Mouse (Mus musculus) liver (tissue): ENCODE measurements around the gene Nars2.

Experiments
- DNase-seq: peaks from one replicate; pipeline ENCODE4 v3.0.0-alpha.2; 2020; ENCODE audit warnings: mixed read lengths

Gene Nars2

DNA sequence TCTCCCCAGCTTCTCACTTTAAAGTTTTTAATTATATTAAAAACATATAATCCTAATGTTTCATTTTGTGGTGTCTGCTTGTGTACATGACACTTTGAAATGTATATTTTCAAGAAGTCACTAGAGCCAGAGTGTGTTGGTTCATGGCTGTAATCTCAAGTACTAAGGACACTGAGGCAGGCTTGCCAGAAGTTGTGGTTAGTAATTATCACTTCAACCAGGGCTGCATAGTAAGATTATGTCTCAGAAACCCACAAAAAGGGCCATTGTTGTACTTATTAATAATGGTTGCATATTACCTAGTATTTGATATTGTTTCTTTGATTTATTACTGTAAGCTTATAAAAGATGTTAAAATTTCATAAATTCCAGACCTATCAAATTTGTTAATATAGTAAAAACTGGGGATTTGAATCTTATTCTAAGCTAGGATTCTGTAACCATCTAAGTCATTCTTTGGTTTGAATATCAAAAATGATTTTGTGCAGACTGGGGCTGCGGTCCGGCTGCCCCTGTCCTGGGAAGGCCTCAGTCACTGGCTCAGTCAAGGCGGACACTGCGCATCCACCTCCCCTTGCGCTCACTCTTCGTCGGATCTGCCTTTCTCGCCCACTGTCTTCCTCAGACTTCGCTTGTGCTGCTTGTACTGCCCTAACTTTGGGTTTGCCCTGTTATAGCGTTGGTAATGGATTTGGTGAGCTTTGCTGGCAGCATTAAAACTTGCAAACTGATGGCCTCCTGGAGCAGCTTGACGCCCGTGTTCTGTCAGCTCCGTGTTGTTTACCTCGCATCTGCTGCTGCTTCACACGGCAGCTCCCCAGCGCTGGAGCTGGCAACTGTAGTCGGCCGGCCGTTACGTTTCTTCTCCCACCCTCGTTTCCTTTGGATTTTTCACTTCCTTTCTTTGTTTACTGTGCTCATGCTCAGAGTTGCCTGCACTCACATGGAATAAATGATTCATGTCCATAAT is 20.0 kb downstream of the Nars2 start:
- DNase-seq, result peak; percentile 14

DNA sequence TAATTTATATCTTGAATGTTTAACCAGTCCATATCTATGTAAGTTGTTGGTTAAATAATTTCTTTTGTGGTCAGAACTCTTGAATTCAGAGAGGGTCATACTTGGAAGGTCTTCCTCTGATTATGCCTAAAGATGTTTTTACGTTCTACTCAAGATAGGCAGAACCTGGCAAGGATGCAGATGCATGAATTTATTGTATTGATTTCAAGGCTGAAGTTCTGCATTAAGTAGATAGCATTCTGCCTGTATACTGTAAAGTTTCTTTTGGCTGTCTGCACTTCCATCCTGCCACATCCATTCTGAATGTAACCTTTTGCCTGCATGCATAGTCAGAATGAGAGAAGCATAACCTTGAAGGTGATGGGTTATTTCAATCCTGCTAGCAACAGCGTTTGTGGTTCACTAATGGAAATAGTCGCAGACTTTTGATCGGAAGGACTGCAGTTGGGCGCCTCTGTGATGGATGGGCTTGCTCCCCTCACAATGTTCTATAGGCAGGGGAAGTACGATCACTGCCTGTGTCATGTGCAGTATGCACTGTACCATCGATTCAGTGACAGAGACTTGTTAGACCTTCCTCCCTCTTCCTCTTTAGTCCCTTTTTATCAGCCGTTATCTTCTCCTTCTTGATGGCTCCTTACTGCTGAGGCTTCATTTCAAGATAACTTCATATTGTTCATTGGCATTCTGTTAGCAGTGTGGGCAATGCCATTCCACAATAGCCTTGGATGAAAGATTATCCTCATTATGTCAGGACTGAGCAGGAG is 21.0 kb downstream of the Nars2 start:
- DNase-seq, result no peak

DNA sequence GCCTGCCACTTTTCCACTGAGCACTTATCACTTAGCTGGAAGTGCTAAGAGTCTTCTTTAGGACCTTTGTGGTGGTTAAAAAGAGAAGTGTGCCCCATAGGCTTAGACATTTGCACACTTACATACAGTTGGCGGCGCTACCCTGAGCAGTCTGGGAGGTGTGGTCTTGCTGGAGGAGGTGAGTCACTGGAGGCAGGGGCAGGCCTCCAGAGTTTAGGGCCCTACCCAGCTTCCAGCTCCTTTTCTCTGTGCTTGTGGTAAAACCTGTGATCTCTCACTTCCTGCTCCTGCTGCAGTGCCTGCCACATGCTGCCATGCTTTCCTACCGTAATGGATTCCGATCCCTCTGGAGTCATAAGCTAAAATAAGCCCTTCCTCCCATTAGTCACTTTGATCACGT is 24.6 kb downstream of the Nars2 start:
- no peak for DNase-seq

DNA sequence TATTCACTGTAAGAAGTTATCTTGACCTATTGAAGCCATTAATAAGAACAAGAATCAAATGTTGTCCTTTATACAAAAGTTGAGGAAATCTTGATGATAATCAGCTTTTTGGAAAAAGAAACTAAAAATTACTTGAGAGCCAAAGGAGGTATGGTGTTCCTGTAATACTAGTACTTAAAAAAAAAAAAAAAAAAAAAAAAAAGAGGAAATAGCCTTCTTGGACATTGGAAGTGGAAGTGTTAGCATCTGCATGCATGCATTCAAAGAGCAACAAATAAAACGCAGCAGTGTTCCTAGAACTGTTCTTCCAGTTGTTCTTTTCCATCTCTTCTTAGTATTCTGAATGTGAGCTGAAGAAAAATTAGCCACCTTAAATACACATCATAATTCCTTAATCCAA is 25.9 kb downstream of the Nars2 start:
- DNase-seq, result no peak

DNA sequence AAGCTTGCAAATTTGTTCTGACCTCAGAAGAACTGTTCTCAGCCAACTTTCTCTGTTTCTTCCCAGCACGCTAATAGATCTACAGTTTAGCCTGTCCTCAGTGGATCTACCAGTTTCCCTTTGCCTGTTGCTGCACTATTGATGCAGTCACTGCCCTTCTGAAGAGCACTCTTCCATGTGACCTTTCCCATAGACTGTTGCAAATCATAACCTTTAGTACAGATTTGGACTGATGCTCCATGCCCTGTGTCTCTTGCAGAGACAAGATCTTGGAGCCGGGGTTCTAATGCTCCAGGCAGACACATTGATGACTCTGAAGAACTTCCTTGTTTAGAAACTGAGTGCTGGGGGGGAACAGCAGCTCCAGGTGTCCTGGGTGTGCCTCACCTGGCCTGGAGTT is 30.1 kb downstream of the Nars2 start:
- DNase-seq, result no peak

DNA sequence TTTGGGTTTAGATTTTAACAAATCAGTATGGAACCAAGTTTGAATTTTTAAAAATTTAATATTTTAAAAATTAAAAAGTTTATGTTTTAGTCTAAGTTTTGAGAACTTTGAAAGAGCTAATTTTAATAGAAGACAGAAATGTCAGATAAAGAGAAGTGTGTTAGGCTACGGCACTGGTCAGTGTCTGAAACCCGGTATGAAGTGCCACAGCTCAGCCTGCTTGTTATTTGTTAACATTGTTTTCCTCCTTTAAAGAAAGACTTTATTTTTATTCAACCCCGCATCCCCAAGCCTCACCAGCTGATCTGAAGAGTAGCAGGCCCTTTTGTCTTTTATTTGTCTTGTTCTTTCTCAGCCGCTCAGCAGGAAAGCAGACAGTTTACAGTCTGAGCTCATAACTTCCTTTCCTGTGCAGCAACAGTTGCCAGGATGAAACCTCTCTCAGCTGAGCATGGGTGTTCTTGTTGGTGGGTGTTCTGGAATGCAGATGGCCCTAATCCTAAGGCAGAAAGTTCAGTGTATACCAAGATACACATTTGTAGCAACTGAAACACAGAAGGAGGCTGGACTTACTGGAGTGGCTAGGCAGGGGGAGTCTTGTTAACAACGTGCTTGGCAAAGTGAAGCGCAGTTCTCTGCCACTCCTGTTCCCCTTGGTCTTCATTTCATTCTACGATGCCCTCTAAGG is 32.5 kb downstream of the Nars2 start:
- DNase-seq, result no peak

DNA sequence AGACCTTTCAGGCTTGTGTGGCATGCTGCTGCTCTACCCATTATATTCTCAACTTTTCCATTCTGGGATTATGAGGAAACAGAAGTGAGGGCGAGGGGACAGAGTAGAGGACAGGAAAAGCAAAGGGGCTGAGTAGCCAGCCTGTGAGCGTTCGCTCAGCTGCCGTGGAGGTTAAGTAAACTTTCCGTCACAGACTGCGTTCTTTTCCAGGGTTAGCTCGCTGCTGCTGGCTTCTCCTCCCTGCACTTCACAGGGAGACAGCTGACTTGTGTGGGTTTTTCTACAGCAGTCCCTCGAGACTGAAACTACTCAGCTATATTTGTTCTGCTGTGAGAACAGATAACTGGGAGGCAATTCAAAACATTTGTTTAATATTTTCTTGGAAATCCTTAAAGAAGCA is 34.5 kb downstream of the Nars2 start:
- DNase-seq, result peak; percentile 26

DNA sequence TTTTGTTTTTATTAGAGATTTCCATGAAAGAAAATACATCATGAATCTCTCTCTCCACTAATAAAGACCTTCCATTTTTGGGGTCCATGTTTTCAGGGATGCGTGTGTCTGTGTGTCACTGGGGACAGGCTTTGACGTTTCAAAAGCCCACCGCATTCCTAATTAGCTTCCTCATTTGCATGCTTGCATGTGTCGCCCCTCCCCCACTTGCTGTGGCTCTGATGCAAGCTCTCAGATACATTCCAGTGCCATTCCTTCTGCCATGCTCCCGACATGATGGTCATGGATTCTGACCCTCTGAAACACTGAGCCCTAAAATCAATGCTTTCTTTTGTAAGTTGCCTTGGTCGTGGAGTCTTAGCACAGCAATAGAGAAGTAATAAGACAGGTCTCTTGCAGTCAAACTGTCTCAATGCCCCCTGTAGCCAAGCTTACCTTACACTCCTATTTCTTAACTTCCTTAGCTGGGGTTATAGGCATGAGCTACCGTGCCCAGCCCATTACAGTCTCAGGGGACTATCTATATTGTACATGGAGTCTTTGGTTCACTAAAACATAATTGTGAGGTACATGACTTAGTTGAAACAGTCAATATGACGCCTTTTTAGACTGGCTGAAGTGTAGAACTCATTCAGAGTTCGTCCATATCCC is 35.6 kb downstream of the Nars2 start:
- DNase-seq, result no peak

DNA sequence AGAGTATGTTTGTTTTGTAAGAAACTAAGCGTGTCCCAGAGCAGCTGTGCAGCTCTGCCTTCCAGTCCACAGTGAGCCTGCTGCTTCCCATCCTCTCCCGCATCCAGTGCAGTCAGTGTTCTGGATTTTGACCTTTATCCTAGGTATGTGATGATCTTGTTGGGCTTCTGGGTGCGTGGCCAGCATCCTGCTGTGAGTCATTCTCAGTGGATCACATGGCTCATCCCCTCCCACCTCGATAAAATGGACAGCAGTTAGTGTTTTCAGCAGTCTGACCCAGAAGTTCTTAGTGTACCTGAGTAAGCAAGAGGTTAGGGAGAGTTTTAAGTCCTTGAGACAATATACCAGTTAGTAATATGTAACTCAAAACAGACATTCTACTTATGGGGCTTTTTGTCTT is 36.4 kb downstream of the Nars2 start:
- no peak for DNase-seq

DNA sequence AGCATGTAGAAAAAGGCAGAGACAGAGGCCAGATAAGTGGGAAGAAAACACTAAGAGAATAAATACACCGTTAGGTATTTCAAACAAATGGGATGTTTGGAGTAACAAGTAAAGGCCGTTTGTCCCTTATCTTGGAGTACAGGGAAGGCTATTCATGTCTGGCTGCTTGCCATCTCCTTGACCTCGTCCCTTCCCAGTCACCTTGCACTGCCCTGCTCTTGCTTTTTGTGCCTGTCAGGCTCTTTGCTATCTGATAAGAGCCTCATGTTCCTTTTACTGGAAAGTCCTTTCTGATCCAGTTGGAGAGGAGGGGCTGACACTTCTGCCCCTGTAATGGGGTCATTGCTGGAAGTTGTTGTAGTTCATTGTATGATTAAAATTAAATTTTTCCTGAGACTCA is 61.7 kb downstream of the Nars2 start:
- DNase-seq, result no peak

DNA sequence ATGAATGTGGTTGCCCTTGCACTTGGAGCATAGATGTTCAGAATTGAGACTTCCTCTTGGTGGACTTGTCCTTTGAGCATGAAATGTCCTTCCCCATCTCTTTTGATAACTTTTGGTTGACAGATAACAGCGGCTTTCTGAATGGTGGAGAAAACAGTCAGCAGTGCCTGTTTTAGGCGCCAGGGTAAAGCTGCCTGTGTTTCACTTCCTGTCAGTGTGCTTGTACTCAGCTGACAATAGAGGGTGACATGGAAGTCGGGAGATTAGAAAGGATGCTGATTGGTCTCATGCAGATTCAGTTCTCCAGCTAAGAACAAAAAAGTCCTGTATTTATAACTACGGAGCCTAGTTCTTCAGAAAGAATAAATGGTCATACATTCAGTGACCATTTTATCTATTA is 66.7 kb downstream of the Nars2 start:
- DNase-seq, result no peak

DNA sequence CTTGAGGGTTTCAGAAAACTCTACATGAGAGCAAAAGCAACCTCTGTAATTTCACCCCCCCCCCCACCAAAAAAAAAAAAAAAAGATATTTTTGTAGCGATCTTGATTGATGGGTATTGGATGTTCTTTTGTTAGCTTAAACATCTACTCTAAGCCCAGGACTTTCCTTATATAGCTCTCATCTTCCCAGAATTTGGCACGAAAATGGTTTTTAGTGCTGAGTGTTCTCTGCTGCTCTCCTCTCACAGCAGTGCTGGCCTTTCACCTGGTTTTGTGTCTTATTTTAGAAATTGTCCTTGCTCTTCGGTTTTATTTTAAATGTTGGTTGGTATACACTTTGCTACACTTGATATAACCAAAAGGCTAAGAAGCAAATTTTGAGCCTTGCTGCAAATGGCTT is 67.1 kb downstream of the Nars2 start:
- no peak for DNase-seq

DNA sequence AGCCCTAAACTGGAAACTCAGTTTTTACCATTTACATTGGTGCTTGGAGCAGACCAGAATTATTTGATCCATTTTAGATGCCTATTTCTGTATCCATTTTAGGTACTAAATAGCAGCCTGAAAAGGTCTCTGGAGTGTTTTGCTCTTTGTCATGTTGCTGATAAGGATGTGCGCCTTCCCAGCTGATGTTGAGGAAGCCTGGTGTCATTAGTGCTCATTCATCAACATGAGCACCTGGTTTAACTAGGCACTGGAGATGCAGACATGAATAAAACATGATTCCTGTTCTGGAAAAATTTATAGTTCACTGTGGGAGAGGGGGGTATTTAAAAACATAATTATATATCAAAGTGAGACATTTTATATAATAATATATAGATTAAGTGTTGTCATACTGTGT is 68.0 kb downstream of the Nars2 start:
- DNase-seq, result no peak

DNA sequence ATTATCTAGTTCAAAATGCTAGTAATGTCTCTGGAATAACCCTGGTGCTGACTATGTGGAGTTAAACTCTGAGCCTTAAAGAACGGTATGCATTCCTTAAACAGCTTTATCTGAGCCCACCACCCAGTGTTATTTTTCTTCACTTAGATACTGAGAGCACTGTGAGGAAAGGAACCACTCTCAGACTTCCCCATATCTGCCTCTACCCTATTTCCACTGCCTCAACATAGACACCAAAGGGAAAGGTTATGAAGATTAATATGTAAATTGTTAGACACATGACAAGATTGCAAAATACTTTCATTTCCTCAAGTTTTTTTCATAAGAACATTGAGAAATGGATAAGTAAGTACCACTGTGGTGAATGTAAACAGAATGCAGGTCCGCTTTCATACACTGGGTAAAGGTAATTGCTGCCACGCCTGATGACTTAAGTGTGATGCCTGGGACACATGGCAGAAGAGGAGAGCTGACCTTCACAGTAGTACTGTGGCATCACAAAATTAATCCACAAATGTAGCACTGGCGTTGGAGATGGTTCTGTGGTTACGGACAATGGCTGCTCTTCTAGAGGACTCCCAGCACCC is 75.6 kb downstream of the Nars2 start:
- no peak for DNase-seq

DNA sequence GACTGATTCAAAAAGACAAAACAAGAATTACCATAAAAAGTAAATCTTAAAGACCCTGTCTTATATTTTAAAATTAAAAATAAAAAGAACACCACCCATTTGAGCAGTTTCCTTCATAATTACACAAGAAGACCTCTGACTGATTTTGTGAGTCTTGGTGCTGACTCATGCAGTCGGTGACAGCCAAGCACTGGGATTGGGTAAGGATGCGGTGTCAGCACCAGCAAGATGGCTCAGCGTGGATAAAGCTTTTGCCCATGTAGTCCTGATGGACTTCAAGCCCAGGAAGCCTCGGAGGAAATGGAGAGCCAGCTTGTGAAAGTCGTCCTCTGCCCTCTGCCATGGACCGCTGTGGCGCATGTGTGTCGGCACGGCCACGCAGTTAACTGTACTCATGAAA is 77.8 kb downstream of the Nars2 start:
- DNase-seq, result no peak

DNA sequence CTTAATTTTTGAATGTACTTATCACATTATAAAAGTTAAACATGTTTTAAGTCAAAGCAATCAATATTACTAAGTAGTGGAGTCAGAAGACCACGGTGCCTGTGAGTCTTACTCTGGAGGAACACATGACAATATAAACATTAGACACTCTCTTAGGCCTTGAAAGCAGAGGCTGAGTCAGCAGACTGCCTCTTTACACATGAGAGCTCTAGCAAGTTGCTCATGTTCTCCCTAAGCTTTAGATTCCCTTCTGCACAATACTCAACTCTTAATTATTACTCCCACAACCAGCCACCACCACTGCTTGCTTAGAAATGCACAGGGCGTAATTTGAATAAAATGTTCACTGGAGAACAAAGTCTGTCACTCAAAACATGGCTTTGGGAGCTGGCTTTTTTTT is 81.1 kb downstream of the Nars2 start:
- DNase-seq, result no peak

DNA sequence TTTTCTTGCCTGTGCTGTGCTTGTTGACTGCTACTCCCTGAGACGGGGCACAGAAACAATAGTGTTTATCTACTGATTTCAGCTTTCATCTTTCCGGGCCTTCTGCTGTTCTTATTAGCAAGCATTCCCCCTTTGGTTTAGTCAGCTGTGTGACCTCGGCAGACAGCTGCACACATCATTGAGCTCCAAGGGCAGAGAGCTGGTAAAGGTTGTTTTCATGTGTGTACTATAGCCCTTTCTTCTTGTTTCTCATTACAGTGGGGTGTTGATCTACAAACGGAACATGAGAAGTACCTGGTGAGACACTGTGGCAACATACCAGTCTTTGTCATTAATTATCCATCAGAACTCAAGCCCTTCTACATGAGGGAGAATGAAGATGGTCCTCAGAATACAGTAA is 88.3 kb downstream of the Nars2 start:
- no peak for DNase-seq

DNA sequence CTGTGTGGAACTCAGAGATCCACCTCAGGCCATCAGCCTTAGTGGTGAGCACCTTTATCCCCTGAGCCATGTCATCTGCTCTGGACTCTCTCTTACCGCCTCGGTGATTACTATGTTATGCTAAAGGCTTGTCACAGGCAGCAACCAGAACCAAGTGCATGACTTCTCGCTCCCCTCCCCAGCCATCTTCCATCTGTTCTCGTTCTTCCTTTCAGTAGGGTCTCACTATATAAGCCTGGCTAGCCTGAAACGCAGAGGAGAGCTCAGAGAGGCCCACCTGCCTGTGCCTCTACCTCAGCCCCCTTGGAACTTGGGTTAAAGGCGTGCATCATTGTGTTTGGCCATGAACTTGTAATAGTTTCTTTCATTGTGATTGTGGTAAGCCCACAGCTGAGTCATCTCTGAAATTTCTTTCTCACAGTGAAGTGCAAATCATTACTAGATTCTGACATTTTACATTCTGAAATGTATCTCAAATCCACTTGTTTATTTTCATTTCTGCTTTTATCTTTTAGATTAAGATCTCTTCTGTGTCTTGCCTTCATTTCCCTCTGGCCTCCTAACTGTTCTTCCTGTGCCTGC is 90.7 kb downstream of the Nars2 start:
- DNase-seq, result no peak

DNA sequence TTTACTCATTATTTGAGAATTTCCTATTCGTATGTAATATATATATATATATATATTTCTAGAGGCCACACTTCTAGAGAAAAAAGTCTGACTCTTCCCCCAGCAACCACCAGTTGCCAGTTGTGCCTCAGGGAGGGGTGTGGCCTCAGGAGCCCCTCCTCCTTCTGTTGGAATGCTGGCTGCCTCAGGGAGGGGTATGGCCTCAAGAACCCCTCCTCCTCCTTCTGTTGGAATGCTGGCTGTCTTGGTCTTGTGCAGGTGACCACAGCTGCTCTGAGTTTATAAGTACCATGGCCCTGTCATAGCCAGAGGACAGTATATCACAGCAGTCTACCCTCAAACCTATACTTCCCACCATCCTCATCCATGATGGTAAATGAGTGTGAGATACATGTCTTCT is 91.7 kb downstream of the Nars2 start:
- no peak for DNase-seq

DNA sequence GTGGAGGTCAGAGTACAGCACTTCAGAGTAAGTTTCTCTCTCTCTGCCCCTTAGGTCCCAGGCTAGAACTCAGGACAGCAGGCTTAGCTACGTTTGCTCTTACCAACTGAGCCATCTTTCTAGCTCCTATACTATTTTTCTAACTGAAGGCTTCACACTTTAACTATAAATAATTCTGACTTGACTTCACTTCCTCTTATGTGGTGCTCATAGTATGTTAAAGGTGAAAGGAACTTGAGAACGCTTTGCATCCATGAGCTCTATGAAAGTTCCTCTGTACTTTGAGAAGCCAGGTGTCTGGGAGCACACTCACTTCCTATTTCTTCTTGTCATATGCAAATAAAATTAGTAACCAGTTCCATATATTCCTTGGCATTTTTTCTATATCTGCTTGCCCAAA is 109.7 kb downstream of the Nars2 start:
- no peak for DNase-seq

DNA sequence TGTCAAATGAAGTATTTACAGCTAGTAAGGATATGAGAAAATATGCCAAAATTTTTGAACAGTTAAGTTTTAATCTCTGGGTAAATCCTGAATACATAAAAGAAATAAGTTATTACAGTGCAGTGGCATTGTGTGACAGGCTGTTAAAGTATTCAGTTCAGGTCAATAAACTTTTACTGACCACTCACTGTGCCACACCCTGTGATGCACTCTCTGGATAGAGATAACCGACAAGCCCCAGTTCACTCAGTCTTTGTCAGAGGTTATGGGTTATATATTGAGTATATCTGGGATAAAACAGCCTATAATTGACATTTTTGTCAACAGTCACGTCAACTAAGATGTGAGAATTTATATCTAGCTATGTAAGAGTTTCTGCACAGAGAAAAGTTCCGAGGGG is 120.2 kb downstream of the Nars2 start:
- no peak for DNase-seq

DNA sequence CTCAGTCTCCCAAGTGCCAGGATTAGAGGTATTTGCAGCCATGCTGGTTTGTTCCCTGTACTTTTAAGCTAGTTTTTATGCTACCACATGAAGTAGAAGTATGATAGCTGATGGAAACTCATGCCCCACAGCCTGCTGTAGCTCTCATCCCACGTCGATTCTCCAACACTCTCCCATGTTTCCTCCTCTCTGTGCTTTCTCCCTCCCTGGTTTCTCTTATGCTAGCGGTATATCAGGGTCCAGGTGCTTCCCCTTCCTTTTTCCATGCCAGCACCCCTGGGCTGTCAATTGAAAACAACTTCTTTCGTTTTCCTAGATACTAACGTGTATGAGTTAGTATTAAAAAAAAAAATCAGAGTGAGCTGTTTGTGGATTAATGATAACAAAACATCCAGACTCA is 120.8 kb downstream of the Nars2 start:
- DNase-seq, result no peak
